Mouse (Mus musculus): ENCODE results near the gene Crip2. TPM values are rescaled to one million over a fixed set of nuclear protein-coding genes. Genes with fewer than 3 reads are reported as not detected.

Crip2 gene
- polyA plus RNA-seq (2012; rRNA removed), result 66.2 and 67.0 TPM in 2 replicates

GRCm38 (mm10) chr12:113139908-113140615 lies at the start of gene Crip2:
Crip2 (plus strand) TSS chr12:113140236.
- Histone ChIP-seq H3K4me3 (replicated peaks; ENCODE audit: insufficient read depth, low read depth, low read length) (peak within 1 kb of the TSS; percentile 49), H3K27me3 (ENCODE audit: control insufficient read depth, insufficient read depth, low read length) (no peaks in the 10 kb centered on the region), H3K27ac (ENCODE audit: insufficient read depth, low read length) (no peak within 1 kb of the TSS), H3K4me1 (ENCODE audit: control insufficient read depth, insufficient read depth, low read length) (no peaks in the 10 kb centered on the region)
- DNase-seq, result peak; percentile 54 to 65
- no peak for TF ChIP-seq POLR2A (IDR thresholded peaks at IDR 0.05; ENCODE audit: borderline replicate concordance, insufficient read depth, low read length)
- TF ChIP-seq CTCF (IDR thresholded peaks at IDR 0.05; ENCODE audit: borderline replicate concordance, insufficient read depth, low read depth, low read length), result no peak
- 2% methylated on average over 68 of the region's 68 CpGs for WGBS

GRCm38 (mm10) chr12:113097040-113097439 lies 43.0 kb upstream of the Crip2 start:
- Histone ChIP-seq H3K27ac (ENCODE audit: insufficient read depth, low read length) (no peak overlapping the region), H3K4me3 (replicated peaks; ENCODE audit: insufficient read depth, low read depth, low read length) (no peak overlapping the region), H3K4me1 (ENCODE audit: control insufficient read depth, insufficient read depth, low read length) (peaks cover 28% of the 10 kb centered on the region), H3K27me3 (ENCODE audit: control insufficient read depth, insufficient read depth, low read length) (no peaks in the 10 kb centered on the region)
- 17% methylated on average over 5 of the region's 5 CpGs for WGBS
- TF ChIP-seq CTCF (IDR thresholded peaks at IDR 0.05; ENCODE audit: borderline replicate concordance, insufficient read depth, low read depth, low read length) (no peak), POLR2A (IDR thresholded peaks at IDR 0.05; ENCODE audit: borderline replicate concordance, insufficient read depth, low read length) (no peak)
- peak; percentile 43 to 49 for DNase-seq

- Histone ChIP-seq H3K27ac (ENCODE audit: insufficient read depth, low read length) (peak within 1 kb of the TSS; percentile 85), H3K4me1 (ENCODE audit: control insufficient read depth, insufficient read depth, low read length) (peaks cover 29% of the 10 kb centered on the region), H3K27me3 (ENCODE audit: control insufficient read depth, insufficient read depth, low read length) (no peaks in the 10 kb centered on the region), H3K4me3 (replicated peaks; ENCODE audit: insufficient read depth, low read depth, low read length) (peak within 1 kb of the TSS; percentile 84)
- peak; percentile 64 to 72 for DNase-seq
- under 1% methylated on average over 31 of the region's 53 CpGs for WGBS
- TF ChIP-seq CTCF (IDR thresholded peaks at IDR 0.05; ENCODE audit: borderline replicate concordance, insufficient read depth, low read depth, low read length) (no peak), POLR2A (IDR thresholded peaks at IDR 0.05; ENCODE audit: borderline replicate concordance, insufficient read depth, low read length) (no peak)
These were observed 42.2 kb upstream of the Crip2 start, which contains the start of gene Mta1 for GRCm38 (mm10) chr12:113097749-113098281. Mta1 (plus strand) TSS chr12:113098278.

DNA sequence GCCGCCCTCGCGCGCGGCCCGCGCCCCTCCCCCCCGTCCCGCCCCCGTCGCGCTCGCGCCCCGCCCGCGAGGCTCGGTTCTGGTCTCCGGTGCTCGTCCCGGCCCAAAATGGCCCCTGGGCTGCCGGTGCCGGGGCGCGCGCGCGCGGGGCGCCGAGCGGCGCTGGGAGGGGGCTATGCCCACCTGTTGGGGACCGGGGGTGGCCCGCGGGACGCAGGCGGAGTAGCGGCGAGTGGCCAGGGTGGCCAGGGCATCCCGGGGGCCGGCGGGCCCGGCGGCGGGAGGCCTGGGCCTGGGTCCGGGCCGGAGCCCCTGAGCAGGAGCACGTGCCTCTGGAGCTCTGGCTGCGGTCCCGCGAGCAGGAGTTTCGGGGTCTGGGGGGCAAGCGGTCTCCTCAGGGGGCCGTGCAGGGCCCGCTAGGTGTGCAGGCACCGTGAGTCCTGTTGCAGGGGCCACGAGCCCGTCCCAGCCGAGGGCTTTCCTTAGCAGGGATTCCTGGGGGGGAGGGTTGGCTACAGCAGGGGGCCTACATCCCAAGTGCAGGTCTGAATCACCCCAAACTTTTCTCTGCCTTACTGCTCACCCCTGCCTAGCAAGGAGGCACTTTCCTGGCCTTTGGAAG lies 41.4 kb upstream of the Crip2 start:
- Histone ChIP-seq H3K27me3 (ENCODE audit: control insufficient read depth, insufficient read depth, low read length) (no peaks in the 10 kb centered on the region), H3K4me1 (ENCODE audit: control insufficient read depth, insufficient read depth, low read length) (peaks cover 33% of the 10 kb centered on the region), H3K27ac (ENCODE audit: insufficient read depth, low read length) (peak overlapping the region; percentile 45), H3K4me3 (replicated peaks; ENCODE audit: insufficient read depth, low read depth, low read length) (peak overlapping the region; percentile 60)
- 1% methylated on average over 56 of the region's 60 CpGs for WGBS
- TF ChIP-seq POLR2A (IDR thresholded peaks at IDR 0.05; ENCODE audit: borderline replicate concordance, insufficient read depth, low read length), result no peak
- no peak for TF ChIP-seq CTCF (IDR thresholded peaks at IDR 0.05; ENCODE audit: borderline replicate concordance, insufficient read depth, low read depth, low read length)
- peak; percentile 45 to 51 for DNase-seq

- peaks cover 33% of the 10 kb centered on the region for H3K4me1 ChIP-seq (ENCODE audit: control insufficient read depth, insufficient read depth, low read length)
These were observed 40.4 kb upstream of the Crip2 start for GRCm38 (mm10) chr12:113099470-113100237.

GRCm38 (mm10) chr12:113100448-113101076 lies 39.5 kb upstream of the Crip2 start:
- DNase-seq, result peak; percentile 75
- Histone ChIP-seq H3K4me1 (ENCODE audit: control insufficient read depth, insufficient read depth, low read length) (peaks cover 33% of the 10 kb centered on the region), H3K27me3 (ENCODE audit: control insufficient read depth, insufficient read depth, low read length) (no peaks in the 10 kb centered on the region), H3K27ac (ENCODE audit: insufficient read depth, low read length) (no peak overlapping the region), H3K4me3 (replicated peaks; ENCODE audit: insufficient read depth, low read depth, low read length) (no peak overlapping the region)
- no peak for TF ChIP-seq POLR2A (IDR thresholded peaks at IDR 0.05; ENCODE audit: borderline replicate concordance, insufficient read depth, low read length)
- TF ChIP-seq CTCF (IDR thresholded peaks at IDR 0.05; ENCODE audit: borderline replicate concordance, insufficient read depth, low read depth, low read length), result no peak
- 29% methylated on average over 5 of the region's 5 CpGs for WGBS

More at GRCm38 (mm10) chr12:113099470-113100237, 40.4 kb upstream of the Crip2 start:
- no peak for DNase-seq
- peak overlapping the region; percentile 60 for H3K4me3 ChIP-seq (replicated peaks; ENCODE audit: insufficient read depth, low read depth, low read length)
- WGBS, result 28% methylated on average over 6 of the region's 6 CpGs
- no peaks in the 10 kb centered on the region for H3K27me3 ChIP-seq (ENCODE audit: control insufficient read depth, insufficient read depth, low read length)
- TF ChIP-seq CTCF (IDR thresholded peaks at IDR 0.05; ENCODE audit: borderline replicate concordance, insufficient read depth, low read depth, low read length), result no peak
- no peak for TF ChIP-seq POLR2A (IDR thresholded peaks at IDR 0.05; ENCODE audit: borderline replicate concordance, insufficient read depth, low read length)
- H3K27ac ChIP-seq (ENCODE audit: insufficient read depth, low read length), result no peak overlapping the region
